Mouse (Mus musculus): ENCODE results near the gene Dph1. TPM values are rescaled to one million over a fixed set of nuclear protein-coding genes. Genes with fewer than 3 reads are reported as not detected.
A peak's percentile ranks its signal among the peaks of the same experiment; 100 is the strongest.

Dph1 gene
- polyA plus RNA-seq, 1 experiment: 16.6 TPM

GRCm38 (mm10) chr11:75173799-75174165 lies 17.3 kb downstream of the Dph1 start:
- Histone ChIP-seq H3K9me3 (replicated peaks; ENCODE audit: control insufficient read depth, insufficient read depth, low read length, poor library complexity, severe bottlenecking) (no peaks in the 10 kb centered on the region), H3K4me3 (ENCODE audit: low read depth, low read length) (peak overlapping the region; percentile 70), H3K4me1 (ENCODE audit: control insufficient read depth, insufficient read depth, low read length) (peaks cover 2% of the 10 kb centered on the region), H3K9ac (ENCODE audit: low read depth, poor library complexity, severe bottlenecking) (no peak overlapping the region), H3K27ac (ENCODE audit: insufficient read depth, low read length) (no peak overlapping the region), H3K36me3 (ENCODE audit: control insufficient read depth, insufficient read depth, low read length, poor library complexity, severe bottlenecking) (peaks cover 8% of the 10 kb centered on the region), H3K27me3 (ENCODE audit: control insufficient read depth, insufficient read depth, low read length, poor library complexity, severe bottlenecking) (peaks cover 13% of the 10 kb centered on the region)
- TF ChIP-seq CTCF (IDR thresholded peaks at IDR 0.05; ENCODE audit: low read depth, low read length) (no peak), EP300 (IDR thresholded peaks at IDR 0.05; ENCODE audit: insufficient read depth, low read depth, low read length) (no peak), POLR2A (IDR thresholded peaks at IDR 0.05; ENCODE audit: insufficient read depth, low read length) (no peak)

GRCm38 (mm10) chr11:75173095-75173798 lies 17.8 kb downstream of the Dph1 start:
- H3K4me1 ChIP-seq (ENCODE audit: control insufficient read depth, insufficient read depth, low read length): peaks cover 2% of the 10 kb centered on the region
- H3K9me3 ChIP-seq (replicated peaks; ENCODE audit: control insufficient read depth, insufficient read depth, low read length, poor library complexity, severe bottlenecking): no peaks in the 10 kb centered on the region
- peaks cover 18% of the 10 kb centered on the region for H3K27me3 ChIP-seq (ENCODE audit: control insufficient read depth, insufficient read depth, low read length, poor library complexity, severe bottlenecking)
- peak overlapping the region; percentile 76 for H3K4me3 ChIP-seq (ENCODE audit: low read depth, low read length)
- TF ChIP-seq CTCF (IDR thresholded peaks at IDR 0.05; ENCODE audit: low read depth, low read length) (no peak), POLR2A (IDR thresholded peaks at IDR 0.05; ENCODE audit: insufficient read depth, low read length) (no peak), EP300 (IDR thresholded peaks at IDR 0.05; ENCODE audit: insufficient read depth, low read depth, low read length) (no peak)
- H3K36me3 ChIP-seq (ENCODE audit: control insufficient read depth, insufficient read depth, low read length, poor library complexity, severe bottlenecking): peaks cover 8% of the 10 kb centered on the region
- H3K9ac ChIP-seq (ENCODE audit: low read depth, poor library complexity, severe bottlenecking): no peak overlapping the region
- no peak overlapping the region for H3K27ac ChIP-seq (ENCODE audit: insufficient read depth, low read length)

DNA sequence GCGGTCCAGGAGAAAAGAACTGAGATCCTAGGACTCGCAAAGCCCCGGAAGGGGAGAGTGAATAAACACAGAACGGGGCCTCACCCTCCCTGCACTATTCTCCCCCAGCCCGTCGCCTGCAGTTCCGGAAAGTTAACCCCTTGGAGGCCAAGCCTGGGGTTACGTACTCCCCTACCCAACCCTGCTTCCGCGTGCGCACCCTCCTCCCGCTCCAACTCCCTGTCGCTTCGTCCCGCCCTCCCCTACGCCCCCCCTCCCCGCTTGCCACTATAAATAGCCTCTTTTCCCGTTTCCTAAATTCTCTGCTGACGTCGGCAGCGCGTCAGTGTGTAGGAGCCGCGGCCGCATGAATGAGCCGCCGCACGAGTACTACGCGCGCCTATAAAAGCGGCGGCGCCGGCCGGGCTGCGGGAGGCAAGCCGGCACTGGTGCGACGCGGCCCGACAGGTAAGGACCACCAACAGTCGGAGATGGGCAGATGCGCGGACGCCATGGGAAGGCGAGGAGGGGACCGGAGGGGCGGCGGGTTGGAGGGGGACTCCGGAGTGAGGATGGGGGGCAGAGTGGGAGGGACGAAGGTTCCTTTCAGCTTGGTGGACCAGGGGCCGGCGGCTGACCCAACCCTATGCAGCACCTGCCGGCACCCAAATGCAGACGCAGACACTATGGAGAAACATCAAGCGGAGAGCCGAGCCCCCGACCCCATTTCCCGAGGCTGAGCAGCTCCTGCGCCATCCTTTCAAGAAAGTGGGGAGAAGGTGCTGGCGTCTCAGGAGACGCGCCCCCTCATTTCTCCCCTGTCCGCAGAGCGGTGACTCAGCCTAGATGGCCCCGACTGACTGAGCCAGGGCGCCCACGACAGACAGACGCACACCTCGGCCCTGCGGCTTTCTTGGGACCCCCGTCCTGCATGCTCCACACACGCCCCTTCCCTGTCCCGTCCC lies 18.6 kb downstream of the Dph1 start:
- no peak for TF ChIP-seq POLR2A (IDR thresholded peaks at IDR 0.05; ENCODE audit: insufficient read depth, low read length)
- TF ChIP-seq CTCF (IDR thresholded peaks at IDR 0.05; ENCODE audit: low read depth, low read length): no peak
- TF ChIP-seq EP300 (IDR thresholded peaks at IDR 0.05; ENCODE audit: insufficient read depth, low read depth, low read length): no peak
- H3K36me3 ChIP-seq (ENCODE audit: control insufficient read depth, insufficient read depth, low read length, poor library complexity, severe bottlenecking): peaks cover 7% of the 10 kb centered on the region
- peak overlapping the region; percentile 42; the same call in 1 of the 2 replicates for H3K9ac ChIP-seq (ENCODE audit: low read depth, poor library complexity, severe bottlenecking)
- H3K27me3 ChIP-seq (ENCODE audit: control insufficient read depth, insufficient read depth, low read length, poor library complexity, severe bottlenecking): peaks cover 26% of the 10 kb centered on the region
- peak overlapping the region; percentile 24 for H3K4me3 ChIP-seq (ENCODE audit: low read depth, low read length)
- H3K9me3 ChIP-seq (replicated peaks; ENCODE audit: control insufficient read depth, insufficient read depth, low read length, poor library complexity, severe bottlenecking): no peaks in the 10 kb centered on the region
- H3K27ac ChIP-seq (ENCODE audit: insufficient read depth, low read length): no peak overlapping the region
- peaks cover 2% of the 10 kb centered on the region for H3K4me1 ChIP-seq (ENCODE audit: control insufficient read depth, insufficient read depth, low read length)

DNA sequence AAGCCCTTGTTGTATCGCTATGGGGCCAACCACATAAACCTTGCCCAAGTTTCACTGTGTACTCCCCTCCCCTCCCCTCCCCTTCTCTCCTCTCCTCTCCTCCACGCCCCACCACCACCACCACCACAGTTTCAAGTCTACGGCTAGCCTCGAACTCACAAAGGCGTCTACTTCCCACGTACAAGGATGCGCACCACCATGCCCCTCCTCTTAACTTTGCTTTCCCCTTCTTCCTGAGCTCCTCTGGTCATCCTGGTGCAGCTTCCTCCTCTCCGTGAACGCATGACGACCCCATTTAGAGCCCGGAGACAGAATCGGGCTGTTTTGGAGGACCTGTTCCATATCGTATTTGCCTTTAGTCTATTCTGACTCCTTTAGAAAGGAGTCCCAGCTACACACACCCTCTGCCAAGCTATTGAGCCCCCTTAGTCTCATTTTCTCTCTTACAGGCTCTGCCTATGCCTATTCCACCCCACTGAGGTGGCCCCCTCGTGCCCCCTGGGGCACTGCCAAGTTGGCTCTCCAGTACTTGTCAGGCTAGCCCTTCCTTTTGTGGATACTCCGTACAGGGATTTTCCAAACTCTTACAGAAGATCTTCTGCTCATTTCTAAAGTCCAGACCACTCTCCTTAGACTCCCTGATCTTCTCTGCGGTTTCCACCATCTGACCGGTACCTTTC lies 19.7 kb downstream of the Dph1 start:
- TF ChIP-seq POLR2A (IDR thresholded peaks at IDR 0.05; ENCODE audit: insufficient read depth, low read length) (no peak), CTCF (IDR thresholded peaks at IDR 0.05; ENCODE audit: low read depth, low read length) (no peak), EP300 (IDR thresholded peaks at IDR 0.05; ENCODE audit: insufficient read depth, low read depth, low read length) (no peak)
- H3K4me3 ChIP-seq (ENCODE audit: low read depth, low read length): no peak overlapping the region
- H3K27ac ChIP-seq (ENCODE audit: insufficient read depth, low read length): no peak overlapping the region
- H3K36me3 ChIP-seq (ENCODE audit: control insufficient read depth, insufficient read depth, low read length, poor library complexity, severe bottlenecking): no peaks in the 10 kb centered on the region
- peaks cover 2% of the 10 kb centered on the region for H3K4me1 ChIP-seq (ENCODE audit: control insufficient read depth, insufficient read depth, low read length)
- H3K9me3 ChIP-seq (replicated peaks; ENCODE audit: control insufficient read depth, insufficient read depth, low read length, poor library complexity, severe bottlenecking): no peaks in the 10 kb centered on the region
- H3K27me3 ChIP-seq (ENCODE audit: control insufficient read depth, insufficient read depth, low read length, poor library complexity, severe bottlenecking): peaks cover 35% of the 10 kb centered on the region
- 0 out of 2 replicates have a peak overlapping the region, but pooled peaks have one; percentile 42 for H3K9ac ChIP-seq (ENCODE audit: low read depth, poor library complexity, severe bottlenecking)

- TF ChIP-seq POLR2A (IDR thresholded peaks at IDR 0.05; ENCODE audit: insufficient read depth, low read length): no peak
- TF ChIP-seq EP300 (IDR thresholded peaks at IDR 0.05; ENCODE audit: insufficient read depth, low read depth, low read length): no peak
- TF ChIP-seq CTCF (IDR thresholded peaks at IDR 0.05; ENCODE audit: low read depth, low read length): peak; percentile 70
- no peaks in the 10 kb centered on the region for H3K36me3 ChIP-seq (ENCODE audit: control insufficient read depth, insufficient read depth, low read length, poor library complexity, severe bottlenecking)
- peak overlapping the region; percentile 53 for H3K4me3 ChIP-seq (ENCODE audit: low read depth, low read length)
- H3K9me3 ChIP-seq (replicated peaks; ENCODE audit: control insufficient read depth, insufficient read depth, low read length, poor library complexity, severe bottlenecking): no peaks in the 10 kb centered on the region
- peaks cover 2% of the 10 kb centered on the region for H3K4me1 ChIP-seq (ENCODE audit: control insufficient read depth, insufficient read depth, low read length)
- H3K27me3 ChIP-seq (ENCODE audit: control insufficient read depth, insufficient read depth, low read length, poor library complexity, severe bottlenecking): peaks cover 39% of the 10 kb centered on the region
- H3K27ac ChIP-seq (ENCODE audit: insufficient read depth, low read length): no peak overlapping the region
- peak overlapping the region; percentile 22 for H3K9ac ChIP-seq (ENCODE audit: low read depth, poor library complexity, severe bottlenecking)
Observed at GRCm38 (mm10) chr11:75170136-75170751, 20.8 kb downstream of the Dph1 start.
